Mouse (Mus musculus) testis, postnatal 10 days (tissue): ENCODE measurements at regions not wholly inside any gene's neighbourhood (a gene's known extent, or its start where the extent isn't known, plus 50 kb on each side); places are given as distances from the start of the nearest gene placed in this dataset.

Source experiments
- DNase-seq: peaks from one replicate; pipeline ENCODE4 v3.0.0; 2021; ENCODE audit warnings: low spot score

- no peak for DNase-seq
Observed at GRCm38 (mm10) chr10:51963671-51964070, 58.6 kb upstream of the Vgll2 start.

GRCm38 (mm10) chr10:51970113-51970512, 52.2 kb upstream of the Vgll2 start:
- DNase-seq = no peak
